Mouse (Mus musculus) heart, embryonic 15.5 days (tissue): ENCODE measurements at regions not wholly inside any gene's neighbourhood (a gene's known extent, or its start where the extent isn't known, plus 50 kb on each side); places are given as distances from the start of the nearest gene placed in this dataset.

Experiments
- ATAC-seq: fragments of 200-750 bp; cut with Nextera tagmentation; replicated peaks from 2 replicates; pipeline ENCODE4 v1.8.0; 2017; ENCODE audit warnings: low read depth, moderate TSS enrichment; ENCODE audit not compliant: insufficient number of reproducible peaks, insufficient read depth, low FRiP score
- H3K27ac ChIP-seq: fragments of 300-500 bp; sonication (generic); 2 replicates; pipeline ENCODE4 v1.5.1; 2015; ENCODE audit warnings: mild to moderate bottlenecking, inconsistent platforms
- H3K27me3 ChIP-seq: fragments of 300-500 bp; sonication (generic); 2 replicates; pipeline ENCODE4 v1.6.1; 2015; ENCODE audit warnings: inconsistent platforms
- H3K36me3 ChIP-seq: fragments of 300-500 bp; sonication (generic); 2 replicates; pipeline ENCODE4 v1.6.1; 2015; ENCODE audit warnings: mild to moderate bottlenecking, inconsistent platforms
- H3K4me1 ChIP-seq: fragments of 300-500 bp; sonication (generic); replicated peaks from 2 replicates; pipeline ENCODE4 v1.6.1; 2015; ENCODE audit warnings: inconsistent platforms
- H3K4me2 ChIP-seq: fragments of 300-500 bp; sonication (generic); 2 replicates; pipeline ENCODE4 v1.6.1; 2015; ENCODE audit warnings: inconsistent platforms, mild to moderate bottlenecking, moderate library complexity
- H3K4me3 ChIP-seq: fragments of 300-500 bp; sonication (generic); 2 replicates; pipeline ENCODE4 v1.5.1; 2015; ENCODE audit warnings: mild to moderate bottlenecking, inconsistent platforms
- H3K9ac ChIP-seq: fragments of 300-500 bp; sonication (generic); 2 replicates; pipeline ENCODE4 v1.6.1; 2015; ENCODE audit warnings: mild to moderate bottlenecking, inconsistent platforms
- H3K9me3 ChIP-seq: fragments of 300-500 bp; sonication (generic); replicated peaks from 2 replicates; pipeline ENCODE4 v1.6.1; 2016; ENCODE audit warnings: inconsistent platforms
- WGBS: fragments of 180-500 bp; shearing (Covaris S2); methylation state at CpG from one replicate; pipeline ENCODE4 v1.1.7; 2015; ENCODE audit warnings: mixed read lengths; 5-methylcytosine and 5-hydroxymethylcytosine counted together

GRCm38 (mm10) chr11:24395478-24395877, 317.6 kb downstream of the Bcl11a start:
- 83% methylated on average over 2 of the region's 2 CpGs for WGBS
- Histone ChIP-seq H3K9me3 (no peaks in the 10 kb centered on the region), H3K36me3 (no peaks in the 10 kb centered on the region), H3K4me3 (no peak overlapping the region), H3K4me1 (no peaks in the 10 kb centered on the region), H3K9ac (no peak overlapping the region), H3K27ac (no peak overlapping the region), H3K27me3 (no peaks in the 10 kb centered on the region), H3K4me2 (no peak overlapping the region)
- no peak for ATAC-seq

- no peaks in the 10 kb centered on the region for H3K36me3 ChIP-seq
- no peak overlapping the region for H3K9ac ChIP-seq
- WGBS: 83% methylated on average over 5 of the region's 5 CpGs
- no peak for ATAC-seq
- H3K27me3 ChIP-seq: no peaks in the 10 kb centered on the region
- H3K4me2 ChIP-seq: no peak overlapping the region
- no peaks in the 10 kb centered on the region for H3K9me3 ChIP-seq
- H3K4me3 ChIP-seq: no peak overlapping the region
- H3K4me1 ChIP-seq: no peaks in the 10 kb centered on the region
- H3K27ac ChIP-seq: no peak overlapping the region
These were observed 319.1 kb downstream of the Bcl11a start for GRCm38 (mm10) chr11:24396911-24397310.

DNA sequence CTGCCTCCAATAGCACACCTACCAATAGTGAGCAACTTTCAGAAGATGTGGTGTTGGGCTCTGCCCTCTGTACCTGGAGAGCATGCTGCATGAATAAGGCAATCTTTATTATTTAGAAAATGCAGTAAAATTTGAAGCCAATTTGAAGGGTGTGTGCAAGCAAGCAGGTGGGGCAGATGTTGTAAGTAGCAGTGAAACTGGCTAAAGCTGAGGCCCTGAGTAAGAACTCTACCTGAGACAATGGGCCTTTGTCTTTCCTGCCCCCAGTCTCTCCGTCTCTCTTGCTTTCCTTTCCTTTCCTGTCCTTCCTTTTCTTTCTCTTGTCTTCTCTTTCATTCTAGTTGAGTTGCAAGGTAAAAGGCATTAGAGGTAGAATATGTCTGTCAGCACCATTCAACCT, 319.9 kb downstream of the Bcl11a start:
- Histone ChIP-seq H3K9ac (no peak overlapping the region), H3K27me3 (no peaks in the 10 kb centered on the region), H3K4me3 (no peak overlapping the region), H3K9me3 (no peaks in the 10 kb centered on the region), H3K27ac (no peak overlapping the region), H3K4me2 (no peak overlapping the region), H3K4me1 (no peaks in the 10 kb centered on the region), H3K36me3 (no peaks in the 10 kb centered on the region)
- no peak for ATAC-seq
- WGBS: 83% methylated on average over 1 of the region's 1 CpGs

- H3K4me3 ChIP-seq: no peak overlapping the region
- no peaks in the 10 kb centered on the region for H3K9me3 ChIP-seq
- no peaks in the 10 kb centered on the region for H3K36me3 ChIP-seq
- no peak overlapping the region for H3K4me2 ChIP-seq
- ATAC-seq: no peak
- no peaks in the 10 kb centered on the region for H3K27me3 ChIP-seq
- H3K9ac ChIP-seq: no peak overlapping the region
- no peak overlapping the region for H3K27ac ChIP-seq
- H3K4me1 ChIP-seq: no peaks in the 10 kb centered on the region
- WGBS: 76% methylated on average over 3 of the region's 3 CpGs
These were observed 323.3 kb downstream of the Bcl11a start for GRCm38 (mm10) chr11:24401151-24401550.

DNA sequence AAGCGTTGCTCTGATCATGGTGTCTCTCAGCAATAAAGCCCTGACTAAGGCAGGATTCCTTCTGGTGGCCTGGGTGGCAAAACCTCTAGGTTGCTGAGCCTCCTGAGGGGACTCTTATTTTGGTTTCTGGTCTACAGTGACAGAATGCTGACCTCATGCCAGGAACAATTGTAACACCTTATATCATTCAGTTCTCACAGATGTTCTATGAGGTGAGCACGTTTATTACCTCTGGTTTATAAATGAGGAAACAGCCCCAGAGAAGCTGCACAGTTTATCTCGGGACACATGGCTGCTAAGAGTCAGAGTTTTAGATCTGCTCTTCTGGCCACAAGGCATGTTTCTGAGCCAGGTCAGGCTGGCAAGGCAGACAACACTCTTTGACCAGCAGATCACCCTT, 324.3 kb downstream of the Bcl11a start:
- ATAC-seq: no peak
- H3K4me1 ChIP-seq: no peaks in the 10 kb centered on the region
- H3K9me3 ChIP-seq: no peaks in the 10 kb centered on the region
- no peaks in the 10 kb centered on the region for H3K36me3 ChIP-seq
- no peak overlapping the region for H3K4me2 ChIP-seq
- H3K4me3 ChIP-seq: no peak overlapping the region
- no peaks in the 10 kb centered on the region for H3K27me3 ChIP-seq
- 50% methylated on average over 3 of the region's 3 CpGs for WGBS
- no peak overlapping the region for H3K27ac ChIP-seq
- no peak overlapping the region for H3K9ac ChIP-seq

GRCm38 (mm10) chr11:24414804-24415203, 336.9 kb downstream of the Bcl11a start:
- H3K27ac ChIP-seq: no peak overlapping the region
- no peak for ATAC-seq
- H3K9me3 ChIP-seq: no peaks in the 10 kb centered on the region; the same call in 1 of the 2 replicates
- H3K4me3 ChIP-seq: no peak overlapping the region
- no peaks in the 10 kb centered on the region for H3K27me3 ChIP-seq
- no peak overlapping the region for H3K9ac ChIP-seq
- H3K4me2 ChIP-seq: no peak overlapping the region
- H3K4me1 ChIP-seq: peaks cover 6% of the 10 kb centered on the region; the same call in 1 of the 2 replicates
- H3K36me3 ChIP-seq: no peaks in the 10 kb centered on the region

- no peak overlapping the region for H3K4me3 ChIP-seq
- H3K4me2 ChIP-seq: no peak overlapping the region
- no peaks in the 10 kb centered on the region for H3K27me3 ChIP-seq
- no peak overlapping the region for H3K27ac ChIP-seq
- H3K9ac ChIP-seq: no peak overlapping the region
- H3K4me1 ChIP-seq: peaks cover 6% of the 10 kb centered on the region; the same call in 1 of the 2 replicates
- H3K36me3 ChIP-seq: no peaks in the 10 kb centered on the region
- no peaks in the 10 kb centered on the region; the same call in 1 of the 2 replicates for H3K9me3 ChIP-seq
- whole genome bisulfite sequencing: 70% methylated on average over 10 of the region's 10 CpGs
- ATAC-seq: no peak
These were observed 344.4 kb downstream of the Bcl11a start for GRCm38 (mm10) chr11:24422066-24422775.

- Histone ChIP-seq H3K27me3 (no peaks in the 10 kb centered on the region), H3K9ac (no peak overlapping the region), H3K9me3 (no peaks in the 10 kb centered on the region), H3K27ac (no peak overlapping the region), H3K4me1 (peaks cover 6% of the 10 kb centered on the region; the same call in 1 of the 2 replicates), H3K36me3 (no peaks in the 10 kb centered on the region), H3K4me2 (no peak overlapping the region), H3K4me3 (no peak overlapping the region)
- ATAC-seq: no peak
- WGBS: 67% methylated on average over 6 of the region's 6 CpGs
These were observed 345.4 kb downstream of the Bcl11a start for GRCm38 (mm10) chr11:24423278-24423677.

- H3K9me3 ChIP-seq: no peaks in the 10 kb centered on the region
- H3K27me3 ChIP-seq: no peaks in the 10 kb centered on the region
- no peak for ATAC-seq
- H3K9ac ChIP-seq: no peak overlapping the region
- H3K27ac ChIP-seq: no peak overlapping the region
- H3K4me2 ChIP-seq: no peak overlapping the region
- no peaks in the 10 kb centered on the region for H3K36me3 ChIP-seq
- no peak overlapping the region for H3K4me3 ChIP-seq
- WGBS: 43% methylated on average over 5 of the region's 5 CpGs
- H3K4me1 ChIP-seq: no peaks in the 10 kb centered on the region
These were observed 349.4 kb downstream of the Bcl11a start for GRCm38 (mm10) chr11:24426995-24427883.

DNA sequence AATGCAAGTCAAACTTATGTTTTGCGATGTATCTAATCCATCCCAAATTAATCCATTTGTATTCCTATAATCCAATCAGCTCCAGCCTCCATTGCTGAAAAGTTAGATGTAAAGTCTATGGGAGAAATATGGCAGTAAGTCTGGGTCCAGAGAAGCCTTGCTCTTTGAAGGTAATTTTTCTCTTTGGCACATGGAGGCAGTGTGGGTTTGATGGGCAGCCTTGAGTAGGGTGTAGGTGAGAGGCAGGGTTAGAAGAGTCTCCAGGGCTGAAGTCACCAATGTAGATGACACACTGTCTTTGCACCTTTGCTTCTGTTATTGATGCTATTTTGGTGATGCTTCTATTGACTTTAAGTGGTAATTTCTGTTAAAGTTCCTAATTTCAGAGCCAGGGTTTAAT, 370.8 kb downstream of the Bcl11a start:
- Histone ChIP-seq H3K27ac (no peak overlapping the region), H3K36me3 (no peaks in the 10 kb centered on the region), H3K4me3 (no peak overlapping the region), H3K9ac (no peak overlapping the region), H3K4me1 (no peaks in the 10 kb centered on the region), H3K4me2 (no peak overlapping the region), H3K9me3 (no peaks in the 10 kb centered on the region), H3K27me3 (no peaks in the 10 kb centered on the region)
- WGBS: 92% methylated on average over 1 of the region's 1 CpGs
- no peak for ATAC-seq

DNA sequence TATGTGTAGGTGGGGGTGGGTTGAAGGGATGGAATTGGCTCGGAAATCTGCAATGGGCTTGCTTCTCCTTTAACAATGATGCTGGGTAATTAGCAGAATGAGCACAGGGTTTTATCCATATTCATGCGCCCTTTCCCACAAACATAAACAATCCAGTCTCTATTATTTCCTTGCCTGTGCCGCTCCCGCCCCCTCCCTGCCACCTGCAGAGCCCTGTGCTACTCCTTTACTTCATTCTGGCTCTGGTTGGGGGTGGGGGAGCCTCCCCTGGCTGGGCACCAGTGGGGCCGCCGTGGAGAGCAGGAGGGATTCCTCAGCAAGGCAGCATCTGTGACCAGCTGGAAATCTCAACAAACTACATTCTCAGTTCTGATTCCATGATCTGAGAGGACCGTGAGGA, 374.4 kb downstream of the Bcl11a start:
- Histone ChIP-seq H3K9me3 (no peaks in the 10 kb centered on the region), H3K4me3 (no peak overlapping the region), H3K9ac (no peak overlapping the region), H3K27ac (no peak overlapping the region), H3K36me3 (no peaks in the 10 kb centered on the region), H3K4me1 (no peaks in the 10 kb centered on the region), H3K4me2 (no peak overlapping the region), H3K27me3 (no peaks in the 10 kb centered on the region)
- ATAC-seq: no peak
- WGBS: 65% methylated on average over 7 of the region's 7 CpGs
